Mouse (Mus musculus) testis, postnatal 14 days (tissue): ENCODE data around the gene Dennd5a.

ENCODE experiments used
- DNase-seq: peaks from one replicate; pipeline ENCODE4 v3.0.0; 2021; ENCODE audit warnings: low spot score

Gene Dennd5a

DNA sequence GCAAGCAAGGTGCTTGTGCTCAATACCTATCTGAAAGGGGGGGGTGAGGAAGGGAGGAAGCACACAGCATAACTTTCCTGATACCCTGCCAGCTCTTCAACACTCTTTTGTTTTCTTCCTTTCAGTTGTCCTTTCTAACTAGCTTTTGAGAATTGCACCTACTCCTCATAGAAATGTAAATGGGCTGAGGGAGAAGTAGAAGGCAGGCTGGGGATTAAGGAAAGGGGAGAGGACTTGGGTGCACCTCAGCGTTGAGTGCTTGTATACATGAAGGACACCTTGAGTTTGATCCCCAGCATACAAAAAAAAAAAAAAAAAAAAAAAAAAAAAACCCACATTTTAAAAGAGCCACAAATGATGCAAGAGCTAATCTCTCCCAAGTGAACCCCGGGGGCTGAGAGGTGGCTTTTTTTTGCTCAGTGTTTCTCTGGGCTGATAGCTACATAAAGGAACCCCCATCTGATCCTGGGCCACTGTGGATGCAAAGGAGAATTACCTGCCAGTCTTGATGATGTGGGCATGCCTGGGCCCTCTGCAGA is 78.6 kb downstream of the Dennd5a start:
- DNase-seq = no peak

- DNase-seq = no peak
These were observed 81.1 kb downstream of the Dennd5a start for GRCm38 (mm10) chr7:109879158-109879557.

DNA sequence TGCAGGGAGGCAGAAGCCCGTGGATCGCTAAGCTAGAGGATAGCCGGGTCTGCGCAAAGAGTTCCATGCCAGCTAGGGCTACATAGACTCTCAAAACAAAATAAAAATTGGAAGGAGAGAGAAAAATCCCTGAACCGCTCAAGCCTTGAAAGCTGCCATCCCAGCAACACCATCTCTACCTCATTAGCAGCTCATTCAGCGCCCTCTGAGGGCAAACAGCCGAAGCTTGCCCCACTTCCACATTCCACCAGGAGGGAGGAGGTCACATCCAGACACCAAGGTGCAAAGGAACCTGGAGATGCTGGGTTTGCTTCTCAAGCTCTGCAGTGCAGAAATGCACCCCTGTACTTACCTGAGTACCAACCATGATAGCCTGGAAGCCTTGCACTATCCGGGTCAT is 84.2 kb downstream of the Dennd5a start:
- no peak for DNase-seq

DNA sequence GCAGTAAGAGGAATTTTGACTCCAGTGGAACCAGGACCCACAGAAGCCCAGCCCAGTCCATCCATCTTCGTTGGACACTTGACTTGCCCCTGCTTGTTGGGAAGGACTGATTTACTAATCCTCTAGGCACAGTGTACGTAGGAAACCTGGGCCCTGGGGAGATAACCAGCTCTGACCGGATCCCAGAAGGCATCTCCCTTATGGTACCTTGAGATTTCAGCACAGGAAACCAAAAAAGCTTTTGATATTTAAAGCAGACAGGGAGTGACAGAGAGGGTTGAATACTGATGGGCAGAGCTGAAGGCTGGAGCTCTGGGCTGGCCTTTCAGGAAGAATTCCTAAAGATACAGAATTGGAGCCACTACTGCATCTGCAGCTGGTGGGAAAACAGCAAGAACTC is 84.7 kb downstream of the Dennd5a start:
- no peak for DNase-seq

DNA sequence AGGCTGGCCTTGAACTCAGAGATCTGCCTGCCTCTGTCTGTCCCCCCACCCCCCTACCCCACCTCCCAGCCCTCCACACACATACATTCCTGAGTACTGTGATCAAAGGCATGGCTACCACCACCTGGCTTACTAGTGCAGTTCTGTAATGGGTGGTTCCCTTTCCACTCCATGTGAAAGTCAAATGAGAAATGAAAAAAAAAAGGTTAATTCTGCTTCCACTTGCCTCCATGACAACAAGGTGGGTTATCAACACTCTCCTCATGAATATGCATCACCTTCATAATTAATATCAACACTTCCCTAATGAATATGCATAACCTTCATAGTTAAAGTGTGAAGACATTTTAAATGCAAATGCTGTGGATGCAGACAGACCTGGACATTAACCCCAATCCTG is 85.2 kb downstream of the Dennd5a start:
- no peak for DNase-seq

- DNase-seq = no peak
These were observed 87.1 kb downstream of the Dennd5a start for GRCm38 (mm10) chr7:109873170-109873569.

DNA sequence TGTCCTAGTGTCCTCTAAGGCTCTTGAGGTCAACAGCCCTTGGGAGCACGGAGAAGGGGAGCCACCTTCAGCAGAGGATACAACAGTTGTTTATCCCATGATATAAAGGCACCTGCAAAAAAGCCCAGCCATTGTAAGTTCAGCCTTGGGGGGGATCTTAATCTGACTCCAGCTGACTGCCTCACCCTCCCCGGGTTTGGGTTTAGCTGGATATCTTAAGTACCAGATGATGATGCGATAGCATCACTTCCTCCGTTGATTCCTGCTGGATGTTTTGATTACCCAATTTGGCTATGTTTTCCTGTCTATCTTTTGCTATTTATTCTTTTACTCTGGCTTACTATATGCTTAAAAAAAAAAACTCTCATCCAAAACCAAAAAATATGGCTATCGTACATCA is 89.0 kb downstream of the Dennd5a start:
- DNase-seq = no peak

GRCm38 (mm10) chr7:109868498-109868897 is 91.8 kb downstream of the Dennd5a start:
- DNase-seq = no peak

DNA sequence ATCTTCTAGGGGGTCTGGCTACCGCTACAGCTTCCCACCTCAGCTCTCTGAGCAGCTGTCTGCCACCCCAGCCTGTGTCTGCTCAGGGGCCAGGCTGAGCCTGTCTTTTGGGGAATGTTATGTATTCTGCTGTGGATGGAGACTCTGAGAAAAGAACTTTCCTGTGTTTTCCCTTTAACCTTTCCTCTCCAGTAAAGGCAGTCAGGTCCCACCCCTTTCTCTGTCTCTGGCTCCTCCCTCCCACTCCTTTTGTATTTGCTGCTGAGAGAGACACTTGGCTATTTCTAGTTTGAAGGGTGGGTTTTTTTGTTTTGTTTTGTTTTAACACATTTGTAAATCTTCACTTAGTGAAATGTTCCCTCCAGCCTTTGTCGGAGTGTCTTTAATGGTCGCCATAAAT is 93.6 kb downstream of the Dennd5a start:
- no peak for DNase-seq

GRCm38 (mm10) chr7:109865370-109866229 is 94.7 kb downstream of the Dennd5a start, which contains the start of gene Scube2:
TSS of gene Scube2 (minus strand) at chr7:109865679.
- DNase-seq = peak; percentile 32

DNA sequence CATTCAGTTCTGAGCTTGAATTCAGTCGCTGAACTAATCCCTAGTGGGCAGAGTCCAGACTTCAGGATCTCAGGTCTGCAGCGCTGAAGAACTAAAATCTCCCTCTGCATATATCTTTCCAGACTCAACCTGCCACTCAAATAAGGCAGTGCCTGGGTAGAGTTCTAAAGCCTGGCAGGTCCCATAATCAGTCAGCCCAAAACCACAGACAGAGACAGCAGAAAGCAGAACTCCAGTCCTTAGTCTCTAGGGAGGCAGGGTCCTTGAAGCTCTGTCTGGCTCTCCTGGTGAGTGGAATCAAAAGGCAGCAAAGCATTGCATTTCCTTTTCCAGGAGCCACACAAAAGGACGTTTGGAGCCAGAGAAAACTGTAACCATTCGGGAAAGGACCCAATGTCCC is 96.7 kb downstream of the Dennd5a start:
- no peak for DNase-seq

DNA sequence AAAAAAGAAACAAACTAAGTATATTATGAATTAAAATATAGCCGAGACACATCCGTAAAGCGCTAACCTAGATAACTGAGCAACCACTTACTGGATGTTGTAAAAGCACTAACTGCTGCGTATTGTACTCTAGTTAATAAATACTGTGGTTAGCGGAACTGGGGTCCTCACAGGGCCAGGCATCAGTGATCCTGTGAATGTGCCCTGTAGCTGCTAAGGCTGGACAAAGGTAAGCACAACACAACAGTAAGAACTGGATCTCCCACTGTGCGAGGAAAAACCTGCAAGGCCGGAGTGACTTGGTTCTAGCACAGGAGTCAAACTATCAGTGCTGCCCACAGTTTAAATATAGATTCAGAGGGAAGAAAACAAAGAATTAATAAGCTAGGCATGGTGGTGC is 100.1 kb downstream of the Dennd5a start:
- no peak for DNase-seq

GRCm38 (mm10) chr7:109859354-109859753 is 100.9 kb downstream of the Dennd5a start:
- DNase-seq = no peak

GRCm38 (mm10) chr7:109852752-109853212 is 107.5 kb downstream of the Dennd5a start:
- no peak for DNase-seq

DNA sequence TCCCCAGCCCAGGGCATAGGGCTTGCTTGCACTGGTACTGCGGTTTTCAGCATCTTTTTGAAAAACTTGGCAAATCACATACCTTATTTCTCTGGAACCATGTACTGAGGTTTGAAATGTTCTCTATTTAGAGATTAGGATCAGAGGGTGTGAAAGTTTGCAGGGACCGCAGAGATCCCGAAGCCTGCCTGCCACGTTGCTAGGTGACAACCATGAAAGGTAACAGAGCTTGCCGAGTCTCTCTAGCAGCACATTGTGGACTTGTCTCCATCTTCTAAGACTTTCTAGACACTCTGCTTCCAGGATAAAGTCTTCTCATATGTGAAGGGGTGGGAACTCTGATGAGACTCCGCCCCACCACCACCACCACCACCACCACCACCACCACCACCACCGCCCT is 108.3 kb downstream of the Dennd5a start:
- DNase-seq = no peak

DNA sequence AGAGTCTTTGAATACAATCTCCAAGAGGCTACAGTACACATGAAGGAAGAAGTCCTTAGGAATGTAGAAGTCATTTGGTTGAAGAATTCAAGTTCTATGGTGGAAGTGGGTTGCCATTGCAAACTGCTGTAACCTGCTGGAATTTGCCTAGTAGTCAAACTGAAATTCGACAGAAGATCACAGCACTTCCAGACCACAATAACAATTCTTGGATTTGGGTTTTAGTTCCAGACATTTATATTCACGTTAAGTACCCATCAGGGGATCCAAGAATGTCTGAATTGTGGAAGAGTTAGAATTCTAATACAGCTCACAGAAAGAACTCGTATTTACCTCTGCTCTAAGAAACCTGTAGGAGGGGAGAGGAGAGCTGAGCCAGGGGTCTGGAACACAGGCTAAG is 109.7 kb downstream of the Dennd5a start:
- DNase-seq = no peak

DNA sequence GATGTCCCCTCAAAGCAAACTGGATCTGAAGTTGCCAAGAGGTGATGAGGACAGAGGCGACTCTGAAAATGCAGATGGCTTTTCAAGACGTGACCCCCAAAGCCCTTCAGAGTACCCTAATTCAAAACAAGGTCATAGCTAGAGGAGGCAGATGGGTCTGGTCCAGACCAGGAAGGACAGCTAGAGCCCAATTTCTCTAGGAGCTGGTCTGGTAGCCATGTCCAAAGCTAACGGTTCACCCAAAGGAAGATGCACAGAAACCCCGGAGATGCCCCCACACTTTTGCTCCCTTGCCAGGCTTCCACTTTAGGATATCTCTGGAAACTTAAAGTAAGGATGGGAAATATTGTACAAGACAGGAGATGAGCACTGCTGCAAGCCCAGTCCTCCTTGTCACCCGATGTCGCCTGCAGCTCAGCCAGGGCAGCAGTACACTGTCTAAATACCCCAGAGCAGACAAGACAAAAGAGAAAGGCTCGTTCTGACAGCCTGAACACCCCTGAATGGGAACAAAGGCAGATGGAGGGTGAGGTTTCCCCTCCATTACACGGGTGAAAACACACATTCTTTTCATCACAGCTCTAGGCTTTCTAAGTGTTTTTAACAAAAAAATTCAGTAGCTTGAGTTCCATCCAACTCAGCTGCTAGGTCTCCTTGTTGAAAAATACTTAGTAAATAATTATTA is 110.4 kb downstream of the Dennd5a start:
- DNase-seq = no peak

- no peak for DNase-seq
These were observed 111.2 kb downstream of the Dennd5a start for GRCm38 (mm10) chr7:109848867-109849733.

- no peak for DNase-seq
These were observed 116.2 kb downstream of the Dennd5a start for GRCm38 (mm10) chr7:109844100-109844499.
